Mouse (Mus musculus): Measurements from ENCODE around the gene Comt.

DNA sequence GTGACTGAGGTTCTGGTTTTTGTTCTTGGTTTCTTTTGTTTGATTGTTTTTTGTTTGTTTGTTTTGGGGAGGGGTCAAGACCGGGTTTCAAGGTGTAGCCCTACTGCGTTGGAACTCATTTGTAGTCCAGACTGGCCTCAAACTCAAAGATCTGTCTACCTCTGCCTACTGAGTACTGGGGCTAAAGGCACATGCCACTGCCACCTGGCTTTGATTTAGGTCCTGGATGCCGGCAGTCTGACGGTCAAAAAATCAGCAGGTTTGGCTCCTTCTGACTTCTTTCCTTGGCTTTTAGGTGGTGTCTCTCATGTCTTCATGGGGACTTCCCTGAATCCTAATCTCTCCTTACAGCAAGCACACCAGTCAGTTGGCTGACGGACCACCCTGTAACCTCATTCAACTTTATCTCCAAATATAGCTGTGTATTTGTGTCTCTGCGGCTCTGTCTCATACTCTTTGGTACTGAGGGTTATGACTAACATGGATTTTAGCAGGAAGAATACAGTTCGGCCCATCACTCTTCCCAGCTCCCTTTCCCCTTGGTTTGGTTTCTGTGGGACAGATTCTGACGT, 4.1 kb upstream of the Comt start:
- TF ChIP-seq CTCF (IDR thresholded peaks at IDR 0.05; ENCODE audit: control insufficient read depth, insufficient read depth, low read length): no peak
- TF ChIP-seq POLR2A (IDR thresholded peaks at IDR 0.05; ENCODE audit: borderline replicate concordance, control insufficient read depth, low read depth, low read length): no peak

All from bone marrow, adult 2 months (tissue).